Comparison of ENCODE assay signal across 15 mouse cellular contexts in the genomic region with DNA sequence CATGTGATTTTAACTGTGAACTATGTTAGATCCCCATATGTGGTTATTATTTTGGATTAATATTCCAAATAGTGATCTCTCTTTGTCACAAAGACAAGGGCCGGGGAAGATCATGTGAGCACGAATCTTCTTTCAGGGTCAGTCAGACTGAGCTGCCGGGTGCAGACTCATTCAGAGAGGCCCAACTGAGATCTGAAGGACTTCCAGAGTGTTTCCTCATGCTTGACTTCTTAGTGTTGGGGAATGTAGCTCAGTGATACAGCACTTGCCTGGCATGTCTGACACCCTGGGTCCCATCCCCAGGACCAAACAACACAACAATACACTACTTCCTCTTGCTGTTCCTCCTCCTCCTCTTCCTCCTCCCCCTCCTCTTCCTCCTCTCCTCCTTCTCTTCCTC. TPM values are rescaled to one million over a fixed set of nuclear protein-coding genes. Genes with fewer than 3 reads are reported as not detected.
DNase-seq lines count a peak whose midpoint lies in the region; ATAC-seq and TF ChIP-seq lines count a peak whose summit lies in the region.
"Had no signal": no experiment of that assay in that cellular context is flagged by ENCODE, and none has a peak within 500 bp of the region (broad histone marks: within the 10 kb centered on the region; RNA-seq: fewer than 3 reads in every experiment).

No protein-coding gene starts in this region.

- peaks cover 65% of the 10 kb centered on the region for H3K4me1 ChIP-seq in neural tube, embryonic 13.5 days (replicated peaks)
- peaks cover 15% of the 10 kb centered on the region for H3K4me1 ChIP-seq in cerebellum, adult 2 months (ENCODE audit: control insufficient read depth, insufficient read depth, low read length)

- no peak for TF ChIP-seq CTCF in layer of hippocampus, adult 2 months (conservative IDR thresholded peaks at IDR 0.05)
- TF ChIP-seq CTCF in cerebellum, adult 2 months (IDR thresholded peaks at IDR 0.05; ENCODE audit: borderline replicate concordance, insufficient read depth, low read depth, low read length): no peak

- WGBS in neural tube, embryonic 13.5 days: 86% methylated on average over 3 of the region's 3 CpGs
- 88% methylated on average over 3 of the region's 3 CpGs for WGBS in cerebellum, adult 2 months

- no peak for DNase-seq in layer of hippocampus, adult 2 months (ENCODE audit: low spot score in 2 of 2)
- DNase-seq in layer of hippocampus, adult 11-12 months (ENCODE audit: low spot score): no peak
- DNase-seq in neural tube, embryonic 10.5 days (ENCODE audit: extremely low spot score, low spot score): no peak
- DNase-seq in cerebellum, adult 2 months: no peak
- DNase-seq: embryo, embryonic 11 days; gastrocnemius, postnatal 14 days; heart, postnatal 36 days had no signal

- H3K9me3 ChIP-seq in neural tube, embryonic 13.5 days: no peaks in the 10 kb centered on the region
- H3K9me3 ChIP-seq: embryonic facial prominence, embryonic 12.5 days; forebrain, embryonic 12.5 days; G1E; heart, embryonic 12.5 days; hindbrain, embryonic 15.5 days had no signal

- ATAC-seq in neural tube, embryonic 13.5 days (ENCODE audit: low read depth): no peak
- ATAC-seq in megakaryocyte, adult 5-6 weeks (ENCODE audit: poor library complexity, severe bottlenecking): peak; percentile 45

- TF ChIP-seq POLR2A in cerebellum, adult 2 months (IDR thresholded peaks at IDR 0.05; ENCODE audit: borderline replicate concordance, insufficient read depth, low read length): no peak

- H3K4me3 ChIP-seq in layer of hippocampus, adult 2 months: no peak overlapping the region
- H3K4me3 ChIP-seq in neural tube, embryonic 13.5 days: no peak overlapping the region
- H3K4me3 ChIP-seq in cerebellum, adult 2 months (replicated peaks; ENCODE audit: insufficient read depth, low read depth, low read length): no peak overlapping the region
- H3K4me3 ChIP-seq: embryonic facial prominence, embryonic 12.5 days; forebrain, embryonic 12.5 days; heart, adult 2 months; heart, embryonic 12.5 days; hindbrain, embryonic 15.5 days had no signal

- no peak overlapping the region for H3K9ac ChIP-seq in neural tube, embryonic 13.5 days
- H3K9ac ChIP-seq: embryonic facial prominence, embryonic 12.5 days; forebrain, embryonic 12.5 days; heart, embryonic 12.5 days; hindbrain, embryonic 15.5 days had no signal

- no peak overlapping the region for H3K4me2 ChIP-seq in neural tube, embryonic 13.5 days
- H3K4me2 ChIP-seq: embryonic facial prominence, embryonic 12.5 days; forebrain, embryonic 12.5 days; heart, embryonic 12.5 days; hindbrain, embryonic 15.5 days had no signal

- H3K27me3 ChIP-seq in neural tube, embryonic 13.5 days: no peaks in the 10 kb centered on the region
- no peaks in the 10 kb centered on the region; the same call in 1 of the 2 replicates for H3K27me3 ChIP-seq in cerebellum, adult 2 months (ENCODE audit: control insufficient read depth, insufficient read depth, low read length)
- H3K27me3 ChIP-seq: embryonic facial prominence, embryonic 12.5 days; heart, embryonic 12.5 days; hindbrain, embryonic 15.5 days had no signal

- H3K27ac ChIP-seq in layer of hippocampus, adult 2 months: peak overlapping the region; percentile 49; the same call in 1 of the 2 replicates
- H3K27ac ChIP-seq in neural tube, embryonic 13.5 days (replicated peaks): 0 out of 2 replicates have a peak overlapping the region, but pooled peaks have one; percentile 56
- no peak overlapping the region for H3K27ac ChIP-seq in cerebellum, adult 2 months (ENCODE audit: insufficient read depth, low read length)
- H3K27ac ChIP-seq: heart, adult 2 months had no signal

- H3K36me3 ChIP-seq in neural tube, embryonic 13.5 days: no peaks in the 10 kb centered on the region
- H3K36me3 ChIP-seq: embryonic facial prominence, embryonic 12.5 days; forebrain, embryonic 12.5 days; G1E; heart, embryonic 12.5 days; hindbrain, embryonic 15.5 days had no signal

RNA-seq across cellular contexts. Expression of a gene that starts 37.2 kb away (rescaled TPM):
- 10 to 100 TPM; 62.7 to 67.2 TPM for total RNA-seq in layer of hippocampus, adult 2 months (2021)
- 139 and 143 TPM in 2 replicates for polyA plus RNA-seq in neural tube, embryonic 13.5 days (2015; fragmentation: Nextera tagmentation; extraction: Ambion mirVana)
- 143 and 149 TPM in 2 replicates for total RNA-seq in megakaryocyte, adult 5-6 weeks (2015)
- 97.9 and 104 TPM in 2 replicates for total RNA-seq in megakaryocyte, adult 5-6 weeks (2017)
- 113 and 124 TPM in 2 replicates for polyA plus RNA-seq in cerebellum, adult 2 months (2012; rRNA removed)
